Mouse (Mus musculus) regulatory T cell (primary cell): ENCODE measurements at regions not wholly inside any gene's neighbourhood (a gene's known extent, or its start where the extent isn't known, plus 50 kb on each side); places are given as distances from the start of the nearest gene placed in this dataset.

Experiments used
- in situ Hi-C: fragments of 300-600 bp; cut with MboI, MseI; formaldehyde crosslinking; loops from one replicate; pipeline ENCODE4 v1.15.1; 2025; ENCODE audit warnings: high pct_unique_total_duplicates

DNA sequence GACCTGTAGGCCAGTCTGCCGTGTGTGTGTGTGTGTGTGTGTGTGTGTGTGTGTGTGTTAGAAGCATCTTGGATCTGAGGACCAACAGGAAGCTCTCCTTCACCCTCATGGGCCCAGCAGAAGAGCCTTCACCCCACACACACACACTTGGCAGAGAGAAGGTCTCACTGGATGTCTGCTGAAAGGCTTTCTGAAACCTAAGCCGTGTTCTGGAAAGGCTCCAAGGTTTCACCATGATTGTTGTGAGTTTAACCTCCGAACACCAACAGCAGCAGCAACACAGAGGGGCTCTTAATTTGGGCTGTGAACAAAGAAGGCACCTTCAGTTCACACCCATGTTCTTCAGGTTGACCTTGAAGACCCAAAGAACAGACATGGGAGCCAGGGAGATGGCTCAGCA lies 124.9 kb upstream of the Dynlrb2 start:
- in situ Hi-C loops: no loop called here

DNA sequence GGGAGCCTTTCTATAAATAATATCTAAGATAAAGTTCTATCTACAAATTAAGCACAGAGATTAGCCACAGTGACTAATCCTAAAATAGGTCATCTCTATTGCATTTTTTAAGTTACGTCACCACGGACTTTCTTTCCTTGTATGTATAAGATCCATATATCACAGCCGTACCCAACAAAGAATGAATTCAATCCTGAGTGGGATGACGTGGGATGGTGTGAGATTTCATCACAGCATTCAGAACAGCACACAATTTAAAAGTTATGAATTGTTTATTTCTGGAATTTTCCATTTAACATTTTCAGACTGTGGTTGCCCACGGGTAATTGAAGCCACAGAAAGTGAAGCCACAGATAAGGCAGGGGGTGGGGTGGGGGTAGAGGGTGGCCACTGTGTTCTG lies 129.0 kb upstream of the Dynlrb2 start:
- in situ Hi-C loops: no loop called here

DNA sequence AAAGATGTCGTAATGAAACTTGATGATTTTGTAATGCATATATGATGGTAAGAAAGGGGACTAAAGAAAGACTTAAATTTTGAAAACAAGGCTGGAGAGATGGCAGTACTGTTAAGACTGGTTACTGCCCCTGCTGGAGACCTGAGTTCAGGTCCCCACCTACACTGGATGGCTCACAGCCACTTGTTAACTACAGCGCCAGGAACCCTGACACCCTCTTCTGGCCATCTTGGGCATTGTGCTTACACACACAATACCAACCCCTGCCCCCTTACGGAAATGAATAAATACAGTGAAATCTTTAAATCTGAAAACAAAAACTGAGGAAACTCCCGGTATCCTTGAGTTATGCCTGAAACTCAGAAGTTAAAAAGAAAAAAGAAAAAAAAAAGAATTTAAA lies 131.7 kb upstream of the Dynlrb2 start:
- in situ Hi-C loops: no loop called here

DNA sequence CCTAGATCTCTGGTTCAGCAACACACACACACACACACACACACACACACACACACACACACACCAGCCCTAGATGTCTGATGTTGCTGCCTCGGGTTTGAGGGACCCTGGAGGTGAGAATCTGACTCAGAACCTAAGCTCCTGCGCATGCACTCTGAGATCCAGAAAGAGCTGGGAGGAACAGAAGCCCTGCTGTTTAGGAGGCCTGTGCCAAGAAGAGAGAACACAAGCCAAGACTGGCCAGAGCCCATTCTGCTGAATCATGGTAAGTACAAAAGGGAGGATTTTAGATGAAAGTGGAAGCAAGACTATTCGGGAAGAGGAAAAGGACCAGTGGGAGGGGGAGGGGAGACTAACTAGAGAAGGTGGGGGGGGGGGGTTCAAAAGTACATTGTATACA lies 132.2 kb upstream of the Dynlrb2 start:
- in situ Hi-C loops: no loop called here

DNA sequence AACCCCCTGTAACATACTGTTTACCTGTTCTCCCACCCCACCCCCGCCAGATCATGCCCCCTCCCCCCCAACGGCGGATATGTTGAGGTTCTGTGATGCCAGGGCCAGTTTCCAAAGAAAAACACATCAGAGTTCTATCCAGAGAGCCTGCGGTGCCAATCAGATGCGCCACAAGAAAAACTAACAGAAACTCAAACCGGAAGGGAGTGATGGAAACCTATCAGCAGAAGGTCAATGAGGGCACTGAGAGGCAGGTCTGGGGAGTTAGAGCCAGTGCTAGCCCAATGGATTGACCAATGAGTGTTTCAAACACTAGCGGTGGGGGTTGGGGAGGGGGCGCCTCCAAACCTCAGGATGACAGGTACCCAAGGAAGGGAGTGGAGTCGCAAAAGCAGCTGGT lies 132.7 kb upstream of the Dynlrb2 start:
- in situ Hi-C loops: no loop called here

DNA sequence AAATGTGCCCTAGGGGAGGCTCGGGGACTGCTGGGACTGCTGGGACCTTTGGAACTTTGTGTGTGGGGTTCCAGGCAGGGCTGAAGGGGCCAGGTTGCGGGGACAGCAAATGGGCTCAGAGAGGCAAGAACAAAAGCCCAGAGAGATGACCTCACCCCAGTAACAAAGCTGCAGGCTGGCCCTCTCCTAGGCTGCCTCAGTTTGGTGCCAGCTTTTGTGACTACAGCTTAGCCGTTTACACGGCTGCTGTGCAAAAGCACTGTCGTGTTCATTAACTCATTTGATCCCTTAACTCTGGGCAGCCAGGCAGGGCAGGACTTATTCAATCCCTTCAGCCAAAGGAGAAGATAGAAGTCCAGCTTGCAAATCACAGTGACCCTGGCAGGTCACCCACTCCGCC lies 137.3 kb upstream of the Dynlrb2 start:
- in situ Hi-C loops: no loop called here

DNA sequence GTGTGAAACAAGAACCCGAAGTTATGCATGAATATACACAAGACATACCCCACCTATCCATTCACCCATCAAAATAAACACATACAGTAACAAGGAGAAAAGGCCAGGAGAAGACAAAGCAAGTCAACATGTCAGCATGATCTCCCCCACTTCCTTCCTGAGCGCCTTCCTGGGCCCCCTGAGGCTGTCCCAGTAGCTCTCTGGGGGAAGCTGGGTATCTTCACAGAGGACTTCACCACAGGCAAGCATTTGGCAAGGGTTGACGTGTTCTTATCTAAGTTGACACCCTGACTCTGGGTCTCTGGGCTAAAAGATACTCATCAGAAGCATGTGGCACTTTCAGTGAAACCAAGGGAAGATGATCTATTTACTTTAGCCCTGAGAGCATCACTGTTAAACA lies 138.1 kb upstream of the Dynlrb2 start:
- in situ Hi-C loops: no loop called here

DNA sequence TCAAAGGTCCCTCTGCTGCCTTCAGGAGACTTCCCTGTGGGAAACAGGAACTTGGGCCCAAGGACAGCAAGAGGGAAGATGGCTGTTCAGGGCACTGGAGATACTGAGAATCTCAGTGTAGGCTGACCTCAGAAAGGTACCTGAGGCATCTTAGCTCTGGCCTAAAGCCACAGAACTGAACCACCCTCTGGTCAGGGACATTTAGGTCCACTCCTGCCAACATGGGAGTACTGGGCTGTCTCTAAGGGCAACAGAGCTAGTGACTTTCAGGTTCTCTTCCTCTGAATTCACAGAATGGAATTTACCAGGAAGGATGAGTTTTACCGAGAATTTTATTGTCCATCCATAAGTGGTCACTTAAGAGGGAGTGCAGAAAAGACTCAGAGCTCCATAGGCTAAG lies 140.0 kb upstream of the Dynlrb2 start:
- in situ Hi-C loops: no loop called here

DNA sequence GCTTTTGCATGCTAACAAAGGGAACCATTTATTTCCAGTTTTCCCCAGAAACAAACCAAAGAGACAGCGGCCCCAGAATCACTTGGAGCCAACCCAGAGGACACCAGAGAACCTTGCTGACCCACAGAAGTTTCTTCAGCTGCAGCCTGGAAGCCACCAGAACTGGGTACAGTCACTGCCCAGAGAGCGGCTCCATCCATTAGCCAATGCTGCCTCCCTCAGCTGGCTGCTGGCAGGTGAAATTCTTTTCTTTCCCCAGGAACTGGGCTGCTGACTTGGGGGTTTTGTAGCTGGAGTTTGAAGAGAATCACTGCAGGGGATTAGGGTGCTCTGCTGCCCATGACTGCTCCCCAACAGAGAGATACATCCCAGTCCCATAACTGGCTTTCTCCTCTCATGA lies 140.6 kb upstream of the Dynlrb2 start:
- in situ Hi-C loops: no loop called here

DNA sequence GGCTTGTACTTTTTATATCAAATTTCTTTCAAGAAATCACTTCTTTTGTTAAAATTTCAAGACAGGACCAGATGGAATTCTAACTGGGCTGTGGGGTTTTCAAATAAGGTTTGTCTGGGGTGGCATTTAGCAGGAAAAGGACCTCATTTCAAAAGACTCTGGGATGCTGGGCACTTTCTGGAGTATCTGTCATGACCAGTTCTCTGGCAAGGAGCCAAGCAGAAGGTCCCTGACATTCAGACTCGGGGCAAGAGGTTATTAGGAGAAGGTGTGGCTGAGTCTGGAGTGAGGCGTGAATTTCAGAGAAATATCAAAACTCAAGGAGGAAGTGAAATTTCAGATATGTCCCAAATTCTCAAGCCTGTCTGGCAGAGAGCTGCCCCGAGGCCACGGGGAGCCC lies 142.4 kb upstream of the Dynlrb2 start:
- in situ Hi-C loops: no loop called here

DNA sequence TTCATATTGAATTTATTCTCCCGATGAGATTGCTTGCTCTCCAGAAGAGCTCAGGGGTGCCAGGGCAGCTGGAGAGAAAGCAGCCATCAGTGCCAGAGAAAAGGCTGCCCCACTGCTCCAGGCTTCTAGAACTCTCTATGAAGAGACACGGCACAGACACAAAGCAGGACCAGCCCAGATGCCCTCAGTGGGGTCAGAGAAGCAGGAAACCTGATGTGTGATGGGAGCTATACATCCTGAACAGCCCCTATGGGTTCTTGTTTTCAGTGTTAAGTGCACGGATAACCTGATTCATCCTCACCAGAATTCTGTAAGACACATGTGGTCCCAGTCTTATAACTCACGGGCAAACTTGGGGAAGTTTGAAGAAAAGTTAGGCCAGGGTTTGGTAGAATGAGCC lies 145.0 kb upstream of the Dynlrb2 start:
- in situ Hi-C loops: no loop called here

DNA sequence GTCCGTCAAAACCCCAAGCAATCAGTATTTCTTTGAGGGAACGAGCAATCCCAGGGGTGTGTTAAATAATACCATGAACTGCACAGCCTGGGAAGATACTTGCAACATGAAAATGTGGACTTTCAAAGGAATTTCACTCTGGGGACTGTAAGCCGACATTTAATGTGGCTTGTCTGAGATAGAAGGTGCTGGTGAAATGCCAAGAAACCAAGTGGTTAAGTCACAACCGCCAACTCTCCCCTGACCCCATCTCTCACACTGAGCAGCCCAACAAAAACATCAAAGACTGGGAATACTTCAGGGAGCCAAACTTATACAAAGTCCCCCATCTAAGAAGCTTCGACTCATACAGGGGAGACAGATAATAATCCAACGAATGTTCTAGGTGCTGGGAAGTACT lies 150.0 kb upstream of the Dynlrb2 start:
- in situ Hi-C loops: no loop called here

DNA sequence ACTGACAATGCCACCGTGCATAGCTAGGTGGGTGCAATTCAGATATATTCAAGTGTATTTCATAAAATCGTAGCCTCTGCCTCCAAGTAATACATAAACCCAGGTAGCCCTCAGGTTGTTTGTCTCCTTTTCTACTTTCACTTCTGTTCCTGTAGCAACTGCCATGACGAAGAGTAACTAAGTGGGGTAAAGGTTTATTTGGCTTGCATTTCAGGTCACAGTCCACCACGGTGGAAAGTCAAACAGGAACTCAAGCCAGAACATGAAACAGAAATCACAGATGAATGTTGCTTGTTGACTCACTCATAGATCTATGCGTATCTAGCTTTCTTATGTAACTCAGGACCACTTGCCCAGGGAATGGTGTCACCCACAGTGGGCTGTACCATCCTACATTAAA lies 150.9 kb upstream of the Dynlrb2 start:
- in situ Hi-C loops: no loop called here

DNA sequence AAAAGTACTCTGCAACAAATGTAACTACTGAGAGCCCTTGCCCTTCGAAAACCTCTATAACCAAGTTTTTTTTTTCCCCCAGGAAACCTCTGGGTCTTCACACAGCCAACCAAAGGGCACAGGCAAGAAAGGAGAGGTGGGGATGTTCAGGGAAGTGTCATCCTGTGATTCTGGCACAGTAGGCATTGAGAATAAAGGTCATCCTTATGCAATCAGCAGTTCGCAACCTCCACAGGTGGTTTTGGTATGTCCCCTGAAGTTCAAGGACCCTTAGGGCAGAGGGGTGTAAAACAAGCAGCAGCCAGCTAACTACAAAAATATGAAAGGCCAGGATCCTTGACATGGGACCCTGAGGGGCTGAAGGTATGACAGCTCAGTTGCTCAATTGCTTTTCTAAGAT lies 152.1 kb upstream of the Dynlrb2 start:
- in situ Hi-C loops: no loop called here

DNA sequence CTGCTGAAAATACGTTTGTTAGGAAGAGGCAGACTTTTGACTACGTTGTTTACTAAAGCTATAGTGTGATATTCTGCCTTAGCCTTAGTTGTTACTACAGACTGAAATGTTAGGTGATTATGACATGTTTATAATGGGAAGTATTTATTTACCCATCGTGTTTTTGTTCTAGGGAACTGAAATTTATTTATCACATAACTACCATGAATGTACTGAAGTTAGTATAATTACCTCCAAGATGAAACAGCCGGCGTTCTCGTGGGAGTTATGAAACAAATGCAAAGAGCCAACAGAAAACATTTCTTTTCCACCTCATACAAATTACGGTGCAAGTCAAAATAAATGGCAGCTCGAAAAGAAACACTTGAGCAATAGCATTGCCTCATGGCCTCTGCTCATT lies 155.8 kb upstream of the Dynlrb2 start:
- in situ Hi-C loops: no loop called here

DNA sequence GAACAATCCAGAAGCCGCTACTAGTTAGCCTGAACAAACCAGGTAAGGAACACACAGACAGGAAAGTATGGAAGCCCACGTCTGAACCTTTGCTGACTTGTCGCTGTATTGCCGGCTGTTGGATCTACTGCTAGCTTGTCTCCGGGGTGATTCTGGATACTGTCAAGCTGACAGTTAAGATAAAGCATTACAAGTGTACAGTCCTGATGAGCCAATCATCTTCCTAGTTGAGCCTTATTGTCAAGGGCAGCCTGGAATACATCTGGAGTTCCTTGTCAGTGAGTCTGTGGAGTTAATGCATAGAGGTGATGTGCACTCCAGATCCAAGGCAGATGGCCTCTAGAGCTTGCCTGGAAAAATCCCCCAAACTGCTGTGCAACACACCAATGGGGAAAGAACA lies 157.8 kb upstream of the Dynlrb2 start:
- in situ Hi-C loops: no loop called here

DNA sequence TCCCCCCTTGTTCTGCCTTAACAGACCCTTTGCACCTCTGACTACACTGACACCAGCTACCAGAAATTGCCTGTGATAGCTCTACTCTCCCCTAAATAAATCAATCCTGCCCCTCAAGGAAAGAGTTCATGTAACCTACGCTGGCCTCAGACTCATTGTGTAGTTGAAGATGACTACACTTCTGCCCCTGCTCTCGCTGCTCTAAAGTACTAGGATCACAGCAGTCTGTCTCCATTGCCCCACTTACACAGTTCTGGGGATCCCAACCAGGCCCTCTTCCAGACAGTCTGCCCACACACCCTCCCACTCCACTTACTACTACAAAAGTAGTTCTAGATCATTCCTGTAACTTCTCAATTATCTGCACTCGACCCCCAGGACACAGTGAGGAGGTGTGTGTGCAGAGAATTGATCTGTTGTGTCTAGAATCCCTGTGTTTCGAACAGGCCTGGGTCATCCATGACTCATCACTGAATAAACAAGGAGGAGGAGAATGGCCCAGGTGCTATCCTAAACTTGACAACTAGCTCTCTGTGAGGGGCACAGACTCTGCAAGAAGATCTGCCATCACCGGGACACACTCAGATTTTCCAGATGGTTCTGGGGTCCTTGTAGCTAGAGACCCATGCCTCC lies 160.1 kb upstream of the Dynlrb2 start:
- in situ Hi-C loops: no loop called here

DNA sequence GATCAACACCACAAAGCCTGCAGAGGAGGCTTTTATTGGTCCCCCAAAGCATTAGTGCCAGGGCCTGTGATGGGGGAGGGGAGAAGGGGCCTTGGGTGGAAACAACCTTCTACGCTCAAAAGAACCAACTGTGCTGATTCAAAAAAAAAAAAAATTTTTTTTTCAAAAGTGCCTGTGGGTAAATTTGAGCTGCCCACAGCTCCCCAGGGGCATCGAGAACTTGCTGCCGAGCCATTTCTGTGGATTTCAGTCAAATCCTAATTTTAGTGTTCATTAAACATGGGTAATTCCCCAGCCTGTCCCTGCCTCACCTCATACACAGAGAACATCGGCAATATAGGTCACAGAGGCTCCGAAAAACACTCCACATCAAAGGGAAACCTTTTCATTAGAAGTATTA lies 161.2 kb upstream of the Dynlrb2 start:
- in situ Hi-C loops: no loop called here

DNA sequence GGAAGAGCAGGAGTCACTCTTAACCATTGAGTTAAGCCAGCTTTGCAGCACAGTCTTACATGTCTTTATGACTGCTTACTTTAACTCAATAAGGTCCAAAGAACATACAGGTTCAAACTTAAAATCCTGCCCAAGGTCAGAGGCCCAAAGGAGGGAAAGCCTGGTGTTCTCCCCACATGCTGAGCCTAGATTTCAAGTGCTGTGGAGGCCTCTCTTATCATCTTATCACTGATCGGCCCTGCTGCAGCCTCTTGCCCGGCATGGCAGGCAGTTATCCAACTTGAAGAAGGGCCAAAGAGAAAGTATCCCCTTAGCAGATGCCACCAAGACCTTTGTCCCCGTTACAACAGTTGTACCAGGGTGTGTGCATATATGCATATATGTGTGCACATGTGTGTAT lies 170.0 kb upstream of the Dynlrb2 start:
- in situ Hi-C loops: loop anchor here (10.0 kb wide), 1 partner anchor 840 kb away; no protein-coding TSS in a partner anchor

DNA sequence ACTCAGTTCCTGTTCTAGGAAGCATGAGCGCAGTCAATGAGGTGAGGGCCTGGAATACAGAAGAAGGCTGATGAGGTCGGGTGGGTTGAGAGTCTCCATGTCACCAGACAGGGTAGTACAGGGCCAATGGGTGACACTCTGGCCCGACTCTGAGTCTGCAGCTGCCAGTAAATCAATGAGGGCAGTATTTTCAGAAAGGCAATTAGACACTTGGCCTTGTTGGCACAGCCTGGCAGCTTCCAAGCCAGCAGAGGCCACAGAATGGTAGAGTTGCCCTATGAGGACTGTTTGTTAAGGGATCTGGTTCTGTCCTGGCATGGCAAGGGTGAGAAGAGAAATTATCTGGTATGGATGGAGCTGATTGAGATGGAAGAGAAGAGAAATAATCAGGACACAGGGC lies 170.7 kb upstream of the Dynlrb2 start:
- in situ Hi-C loops: loop anchor here (10.0 kb wide), 1 partner anchor 841 kb away; no protein-coding TSS in a partner anchor

DNA sequence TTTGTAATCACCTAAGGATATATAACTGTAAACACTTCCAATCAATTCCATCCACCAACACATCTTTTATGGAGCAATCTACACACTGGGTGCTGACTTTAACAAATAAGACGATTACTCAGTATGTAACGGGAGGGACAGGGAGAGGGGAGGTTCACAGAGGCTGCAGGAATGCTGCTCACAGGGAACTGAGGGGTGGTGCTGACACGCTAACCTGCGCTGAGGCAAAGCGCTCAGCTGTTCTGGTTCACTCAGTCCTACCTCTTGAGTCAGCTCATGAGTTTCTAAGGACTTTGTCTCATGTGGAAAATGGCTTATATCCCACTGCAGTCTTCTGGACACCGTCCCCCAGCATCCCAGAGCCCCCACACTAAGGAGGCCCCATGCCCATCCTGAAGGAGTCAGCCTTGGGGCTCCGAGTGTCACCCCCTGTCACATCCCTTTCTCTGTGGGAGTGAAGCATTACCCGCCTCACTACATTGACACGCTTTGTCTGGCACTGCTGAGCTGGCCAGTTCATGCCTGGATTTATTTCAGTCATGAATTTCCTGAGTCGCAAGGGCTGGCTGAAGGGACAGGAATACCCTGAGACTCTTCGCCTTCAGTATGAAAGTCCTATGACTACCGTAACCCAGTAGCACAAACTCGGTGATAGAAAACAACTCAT lies 184.6 kb upstream of the Dynlrb2 start:
- in situ Hi-C loops: no loop called here

DNA sequence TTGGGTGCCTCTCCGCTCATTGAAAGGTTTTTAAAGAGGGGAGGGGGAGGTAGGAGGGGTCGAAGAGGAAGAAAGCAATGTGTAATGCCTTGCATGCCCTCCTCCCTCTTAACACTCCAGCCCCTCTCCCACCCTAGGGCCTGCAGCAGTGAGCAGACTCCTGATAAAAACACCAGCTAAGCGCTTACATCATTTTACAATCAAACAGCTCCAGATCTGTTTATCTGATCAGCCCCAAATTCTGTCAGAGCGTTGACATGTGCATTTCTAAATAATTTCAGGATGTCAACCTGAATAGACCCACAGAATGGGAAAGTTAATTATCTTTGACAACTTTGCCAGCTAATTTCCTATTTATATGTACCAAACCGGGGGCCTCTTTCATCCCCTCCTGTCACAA lies 189.4 kb upstream of the Dynlrb2 start:
- in situ Hi-C loops: no loop called here

DNA sequence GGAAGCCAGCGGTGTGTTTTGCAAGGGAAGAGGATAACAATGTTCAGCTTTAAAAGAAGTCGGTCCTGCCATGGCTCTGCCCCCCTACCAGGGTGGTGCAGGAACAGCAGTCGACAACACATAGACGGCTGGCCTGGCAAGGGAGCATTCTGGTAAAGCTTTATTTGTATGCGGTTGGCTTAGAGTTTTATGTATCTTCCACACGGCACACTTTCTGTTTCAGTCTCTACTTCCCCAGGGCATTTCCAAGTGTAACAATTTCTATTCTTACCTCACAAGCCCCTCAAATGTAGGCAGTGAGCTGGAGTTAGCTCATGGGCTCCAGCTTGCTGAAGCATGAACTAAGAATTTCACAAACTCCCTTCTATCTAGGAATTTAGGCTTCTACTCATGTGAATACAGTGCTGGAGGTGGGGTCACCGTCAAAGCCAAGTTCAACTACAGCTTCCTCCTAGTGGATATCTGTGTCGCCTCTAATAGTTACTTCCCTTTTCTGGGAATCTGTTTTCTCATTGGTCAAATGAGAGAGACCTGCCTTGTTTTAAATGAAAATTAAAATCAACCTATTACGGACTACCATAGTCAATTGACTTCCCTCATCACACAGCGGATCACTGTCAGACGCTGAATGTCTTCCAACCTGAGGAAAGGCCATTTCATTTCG lies 190.2 kb upstream of the Dynlrb2 start:
- in situ Hi-C loops: no loop called here
